Mouse (Mus musculus): ENCODE data around the gene Tgfb3. TPM values are rescaled to one million over a fixed set of nuclear protein-coding genes. Genes with fewer than 3 reads are reported as not detected.
A peak's percentile ranks its signal among the peaks of the same experiment; 100 is the strongest.

Gene Tgfb3
- polyA plus RNA-seq, 1 experiment = 2.6 TPM

DNA sequence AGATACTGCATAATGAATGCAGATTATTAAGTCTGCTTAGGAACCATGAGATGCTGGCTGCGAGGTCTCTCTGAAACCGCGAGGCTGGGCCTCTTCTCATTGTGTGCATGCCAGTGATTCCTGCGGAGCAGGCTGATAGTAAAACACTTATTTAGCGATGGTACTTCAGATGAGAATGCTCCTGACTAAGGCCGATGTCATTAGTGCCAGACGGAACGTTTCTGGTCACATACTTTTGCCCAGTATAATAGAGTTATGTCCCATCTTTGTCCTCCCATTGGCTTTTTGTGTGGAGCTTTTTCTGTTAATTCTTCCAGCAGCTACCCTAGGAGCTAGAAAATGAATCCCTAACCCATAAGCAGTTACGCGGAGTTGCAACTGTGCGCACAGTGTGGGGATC lies 18.9 kb upstream of the Tgfb3 start:
- H3K4me1 ChIP-seq (ENCODE audit: control insufficient read depth, insufficient read depth, low read length) = peaks cover 4% of the 10 kb centered on the region; the same call in 1 of the 2 replicates
- H3K4me3 ChIP-seq (ENCODE audit: insufficient read depth, low read depth, low read length) = no peak overlapping the region
- no peak overlapping the region for H3K27ac ChIP-seq (ENCODE audit: insufficient read depth, low read depth, low read length)
- H3K27me3 ChIP-seq (replicated peaks; ENCODE audit: control insufficient read depth, insufficient read depth, low read length) = no peaks in the 10 kb centered on the region
- no peaks in the 10 kb centered on the region for H3K36me3 ChIP-seq (ENCODE audit: control insufficient read depth, insufficient read depth, low read length)
- 89% methylated on average over 11 of the region's 11 CpGs for WGBS
- TF ChIP-seq CTCF (conservative IDR thresholded peaks at IDR 0.05; ENCODE audit: insufficient read depth, insufficient read length, low read depth, low read length) (no peak), POLR2A (IDR thresholded peaks at IDR 0.05; ENCODE audit: low read depth, low read length) (no peak)
- no peak for DNase-seq

DNA sequence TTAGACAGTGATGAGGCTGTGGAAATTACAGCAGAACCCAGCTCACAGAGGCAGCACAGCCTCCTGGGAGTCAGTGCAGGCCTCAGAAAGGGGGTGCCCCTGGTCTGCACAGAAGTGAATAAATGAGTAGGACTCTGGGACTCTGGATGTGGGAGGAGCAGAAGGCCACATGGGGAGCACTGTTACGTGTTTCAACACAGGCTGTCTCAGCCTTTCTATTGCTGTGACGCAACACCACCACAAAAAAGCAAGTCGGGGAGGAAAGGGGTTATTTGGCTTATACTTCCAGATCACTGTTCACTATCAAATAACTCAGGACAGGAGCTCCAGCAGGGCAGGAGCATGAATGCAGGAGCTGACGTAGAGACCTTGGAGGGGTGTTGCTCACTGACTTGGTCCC lies 17.0 kb upstream of the Tgfb3 start:
- 96% methylated on average over 4 of the region's 4 CpGs for WGBS
- DNase-seq = no peak
- Histone ChIP-seq H3K27me3 (replicated peaks; ENCODE audit: control insufficient read depth, insufficient read depth, low read length) (no peaks in the 10 kb centered on the region), H3K4me3 (ENCODE audit: insufficient read depth, low read depth, low read length) (no peak overlapping the region), H3K4me1 (ENCODE audit: control insufficient read depth, insufficient read depth, low read length) (peaks cover 5% of the 10 kb centered on the region; the same call in 1 of the 2 replicates), H3K27ac (ENCODE audit: insufficient read depth, low read depth, low read length) (no peak overlapping the region), H3K36me3 (ENCODE audit: control insufficient read depth, insufficient read depth, low read length) (no peaks in the 10 kb centered on the region)
- TF ChIP-seq POLR2A (IDR thresholded peaks at IDR 0.05; ENCODE audit: low read depth, low read length) (no peak), CTCF (conservative IDR thresholded peaks at IDR 0.05; ENCODE audit: insufficient read depth, insufficient read length, low read depth, low read length) (no peak)

- no peak for TF ChIP-seq POLR2A (IDR thresholded peaks at IDR 0.05; ENCODE audit: low read depth, low read length)
- TF ChIP-seq CTCF (conservative IDR thresholded peaks at IDR 0.05; ENCODE audit: insufficient read depth, insufficient read length, low read depth, low read length) = no peak
- no peak overlapping the region for H3K4me3 ChIP-seq (ENCODE audit: insufficient read depth, low read depth, low read length)
- peaks cover 5% of the 10 kb centered on the region; the same call in 1 of the 2 replicates for H3K4me1 ChIP-seq (ENCODE audit: control insufficient read depth, insufficient read depth, low read length)
- 93% methylated on average over 4 of the region's 4 CpGs for WGBS
- no peaks in the 10 kb centered on the region for H3K27me3 ChIP-seq (replicated peaks; ENCODE audit: control insufficient read depth, insufficient read depth, low read length)
- no peak for DNase-seq
- H3K27ac ChIP-seq (ENCODE audit: insufficient read depth, low read depth, low read length) = no peak overlapping the region
- no peaks in the 10 kb centered on the region for H3K36me3 ChIP-seq (ENCODE audit: control insufficient read depth, insufficient read depth, low read length)
These were observed 15.2 kb upstream of the Tgfb3 start for GRCm38 (mm10) chr12:86094075-86094474.

- no peak for TF ChIP-seq POLR2A (IDR thresholded peaks at IDR 0.05; ENCODE audit: low read depth, low read length)
- no peak for TF ChIP-seq CTCF (conservative IDR thresholded peaks at IDR 0.05; ENCODE audit: insufficient read depth, insufficient read length, low read depth, low read length)
- Histone ChIP-seq H3K27me3 (replicated peaks; ENCODE audit: control insufficient read depth, insufficient read depth, low read length) (no peaks in the 10 kb centered on the region), H3K36me3 (ENCODE audit: control insufficient read depth, insufficient read depth, low read length) (no peaks in the 10 kb centered on the region), H3K4me3 (ENCODE audit: insufficient read depth, low read depth, low read length) (no peak overlapping the region), H3K27ac (ENCODE audit: insufficient read depth, low read depth, low read length) (peak overlapping the region; percentile 50), H3K4me1 (ENCODE audit: control insufficient read depth, insufficient read depth, low read length) (0 out of 2 replicates have a peak, but pooled peaks cover 5% of the 10 kb centered on the region)
- WGBS = 39% methylated on average over 18 of the region's 18 CpGs
- DNase-seq = peak; percentile 74
These were observed 12.8 kb upstream of the Tgfb3 start for GRCm38 (mm10) chr12:86091601-86092132.

- DNase-seq = no peak
- Histone ChIP-seq H3K27ac (ENCODE audit: insufficient read depth, low read depth, low read length) (peak overlapping the region; percentile 51; the same call in 1 of the 2 replicates), H3K4me3 (ENCODE audit: insufficient read depth, low read depth, low read length) (no peak overlapping the region), H3K4me1 (ENCODE audit: control insufficient read depth, insufficient read depth, low read length) (0 out of 2 replicates have a peak, but pooled peaks cover 5% of the 10 kb centered on the region), H3K36me3 (ENCODE audit: control insufficient read depth, insufficient read depth, low read length) (no peaks in the 10 kb centered on the region), H3K27me3 (replicated peaks; ENCODE audit: control insufficient read depth, insufficient read depth, low read length) (no peaks in the 10 kb centered on the region)
- TF ChIP-seq POLR2A (IDR thresholded peaks at IDR 0.05; ENCODE audit: low read depth, low read length) (no peak), CTCF (conservative IDR thresholded peaks at IDR 0.05; ENCODE audit: insufficient read depth, insufficient read length, low read depth, low read length) (no peak)
- 64% methylated on average over 4 of the region's 4 CpGs for WGBS
These were observed 11.9 kb upstream of the Tgfb3 start for GRCm38 (mm10) chr12:86090764-86091163.

DNA sequence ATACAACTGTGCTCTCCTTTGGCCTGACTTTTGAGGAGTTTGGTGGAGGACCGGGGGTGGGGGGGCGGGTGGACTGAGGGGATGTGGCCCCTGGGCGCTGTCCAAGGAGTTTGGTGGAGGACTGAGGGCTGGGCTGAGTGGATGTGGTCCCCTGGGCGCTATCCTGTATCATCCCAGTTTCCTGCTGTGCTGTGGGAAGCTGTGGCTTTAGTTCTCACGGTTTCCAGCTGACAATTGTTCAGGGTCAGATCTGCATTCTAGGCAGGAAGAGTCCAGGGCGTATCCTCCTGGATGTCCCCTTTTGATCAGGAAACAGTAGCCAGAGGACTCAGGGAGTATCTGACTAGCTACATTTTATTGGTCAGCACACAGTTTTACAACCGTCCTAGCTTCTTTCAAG lies 9.2 kb upstream of the Tgfb3 start:
- H3K36me3 ChIP-seq (ENCODE audit: control insufficient read depth, insufficient read depth, low read length) = no peaks in the 10 kb centered on the region
- WGBS = 66% methylated on average over 7 of the region's 7 CpGs
- H3K27ac ChIP-seq (ENCODE audit: insufficient read depth, low read depth, low read length) = peak overlapping the region; percentile 82; the same call in 1 of the 2 replicates

DNA sequence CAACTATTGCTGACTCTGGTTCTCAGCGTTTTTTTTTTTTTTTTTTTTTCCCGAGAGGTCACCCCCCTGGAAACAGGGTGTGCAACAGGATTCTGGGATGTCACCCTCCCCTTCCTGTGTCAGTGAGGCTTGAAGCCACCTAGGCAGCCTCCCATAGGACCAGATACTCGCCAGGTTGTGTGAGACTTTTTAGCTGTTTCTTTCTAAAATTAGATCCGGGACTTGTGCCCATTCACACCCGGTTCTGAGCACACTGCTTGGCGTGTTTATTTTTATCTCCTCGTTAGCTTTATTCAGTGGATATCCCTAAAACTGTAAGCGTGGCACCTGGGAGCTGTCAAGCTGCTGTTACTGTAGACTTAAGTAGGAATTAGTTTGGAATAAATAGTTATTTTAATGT lies 7.7 kb upstream of the Tgfb3 start:
- 75% methylated on average over 8 of the region's 8 CpGs for WGBS
- no peak for TF ChIP-seq CTCF (conservative IDR thresholded peaks at IDR 0.05; ENCODE audit: insufficient read depth, insufficient read length, low read depth, low read length)
- Histone ChIP-seq H3K36me3 (ENCODE audit: control insufficient read depth, insufficient read depth, low read length) (no peaks in the 10 kb centered on the region), H3K4me1 (ENCODE audit: control insufficient read depth, insufficient read depth, low read length) (peaks cover 7% of the 10 kb centered on the region; the same call in 1 of the 2 replicates), H3K27ac (ENCODE audit: insufficient read depth, low read depth, low read length) (no peak overlapping the region), H3K4me3 (ENCODE audit: insufficient read depth, low read depth, low read length) (no peak overlapping the region), H3K27me3 (replicated peaks; ENCODE audit: control insufficient read depth, insufficient read depth, low read length) (no peaks in the 10 kb centered on the region)
- peak; percentile 30 for DNase-seq

More for the DNA sequence above, 9.2 kb upstream of the Tgfb3 start:
- DNase-seq = peak; percentile 81
- peaks cover 8% of the 10 kb centered on the region; the same call in 1 of the 2 replicates for H3K4me1 ChIP-seq (ENCODE audit: control insufficient read depth, insufficient read depth, low read length)
- H3K27me3 ChIP-seq (replicated peaks; ENCODE audit: control insufficient read depth, insufficient read depth, low read length) = no peaks in the 10 kb centered on the region
- TF ChIP-seq POLR2A (IDR thresholded peaks at IDR 0.05; ENCODE audit: low read depth, low read length) = no peak
- TF ChIP-seq CTCF (conservative IDR thresholded peaks at IDR 0.05; ENCODE audit: insufficient read depth, insufficient read length, low read depth, low read length) = no peak
- no peak overlapping the region for H3K4me3 ChIP-seq (ENCODE audit: insufficient read depth, low read depth, low read length)
